Mouse (Mus musculus): ENCODE data around the gene 0610009B22Rik.
A peak's percentile ranks its signal among the peaks of the same experiment; 100 is the strongest.

0610009B22Rik gene

DNA sequence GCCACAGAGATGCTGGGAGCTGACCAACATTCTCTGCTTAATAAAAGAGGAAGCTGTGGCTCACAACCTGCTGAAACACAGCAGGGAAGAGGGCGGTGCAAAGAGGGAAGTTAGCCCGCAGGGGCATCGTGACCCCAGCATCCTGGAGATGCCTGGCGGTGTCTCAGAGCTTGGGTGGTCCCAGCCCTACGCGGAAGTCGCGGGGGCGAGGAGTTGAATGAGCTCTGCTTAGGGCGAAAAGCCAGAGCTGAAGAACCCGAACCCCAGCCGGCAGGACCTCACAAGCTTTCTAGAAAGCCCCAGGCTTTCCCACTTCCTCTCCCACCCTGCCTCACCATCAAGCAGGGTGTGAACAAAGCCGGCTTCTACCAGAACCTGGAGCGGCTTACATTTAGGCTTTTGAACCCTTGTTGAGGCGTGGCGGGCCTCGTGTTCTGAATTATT is 50.7 kb downstream of the 0610009B22Rik start:
- DNase-seq (ENCODE audit: extremely low read depth, insufficient read length, low spot score), result no peak

- peak; percentile 55 for DNase-seq (ENCODE audit: extremely low read depth, insufficient read length, low spot score)
These were observed 52.4 kb downstream of the 0610009B22Rik start for GRCm38 (mm10) chr11:51636323-51636684.

DNA sequence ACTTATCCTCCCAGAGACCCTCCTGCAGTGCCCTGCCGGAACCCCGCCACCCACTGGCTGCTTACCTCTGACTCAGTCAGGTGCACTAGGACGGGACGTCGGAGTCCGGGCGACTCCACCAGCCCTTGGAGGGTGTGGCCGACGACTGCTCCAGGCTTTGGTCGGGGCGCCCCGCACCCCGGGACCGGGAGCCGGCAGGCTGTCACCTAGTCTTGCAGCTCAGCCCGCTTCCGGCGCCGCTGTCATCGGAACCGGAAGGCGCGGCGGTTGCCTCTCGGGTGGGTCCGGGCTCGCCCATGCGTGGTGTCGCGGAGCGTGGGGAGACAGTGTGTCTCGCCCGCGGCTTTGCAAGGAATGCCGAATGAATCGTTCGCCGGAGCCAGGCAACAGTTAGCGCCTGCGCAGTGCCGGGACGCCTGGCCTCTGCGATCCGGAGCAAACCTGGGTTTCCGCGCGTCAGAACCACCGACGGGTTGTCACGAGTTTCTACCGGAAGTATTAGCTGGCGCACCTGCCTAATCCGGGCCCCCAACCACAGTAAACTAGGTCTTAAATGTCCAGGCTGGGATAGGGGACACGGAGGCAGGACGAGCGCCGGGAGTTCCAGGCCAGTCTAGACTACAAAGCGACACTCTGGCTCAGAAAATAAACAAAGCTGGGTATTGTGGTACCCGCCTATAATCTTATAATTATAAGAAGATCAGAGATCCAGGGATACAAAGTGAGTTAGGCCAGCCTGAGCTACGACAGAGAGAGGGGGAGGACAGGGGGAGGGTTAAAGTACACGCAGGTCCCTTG is 53.0 kb downstream of the 0610009B22Rik start, which contains the start of gene Rmnd5b:
TSS of gene Rmnd5b (minus strand) at position 372 of the 798 bp plus-strand sequence.
- peak; percentile 91 for DNase-seq (ENCODE audit: extremely low read depth, insufficient read length, low spot score)

Measured in 3134 (cell line).